Mouse (Mus musculus) limb, embryonic 12.5 days (tissue): ENCODE measurements around the gene Skil. TPM values are rescaled to one million over a fixed set of nuclear protein-coding genes. Genes with fewer than 3 reads are reported as not detected.

Experiments
- ATAC-seq: fragments of 200-750 bp; cut with Nextera tagmentation; 2 replicates; pipeline ENCODE4 v1.8.0; 2017; ENCODE audit warnings: low read depth, moderate TSS enrichment; ENCODE audit not compliant: insufficient number of reproducible peaks, insufficient read depth, low FRiP score, low TSS enrichment
- H3K27ac ChIP-seq: fragments of 300-500 bp; sonication (generic); 2 replicates; pipeline ENCODE4 v1.5.1; 2016; ENCODE audit warnings: mild to moderate bottlenecking, moderate library complexity
- H3K27me3 ChIP-seq: fragments of 300-500 bp; sonication (generic); 2 replicates; pipeline ENCODE4 v1.6.1; 2016; ENCODE audit warnings: mild to moderate bottlenecking, moderate library complexity
- H3K36me3 ChIP-seq: fragments of 300-500 bp; sonication (generic); 2 replicates; pipeline ENCODE4 v1.6.1; 2016; ENCODE audit warnings: mild to moderate bottlenecking, moderate library complexity
- H3K4me1 ChIP-seq: fragments of 300-500 bp; sonication (generic); replicated peaks from 2 replicates; pipeline ENCODE4 v1.6.1; 2016
- H3K4me2 ChIP-seq: fragments of 300-500 bp; sonication (generic); 2 replicates; pipeline ENCODE4 v1.6.1; 2016; ENCODE audit warnings: mild to moderate bottlenecking, moderate library complexity
- H3K4me3 ChIP-seq: fragments of 300-500 bp; sonication (generic); replicated peaks from 2 replicates; pipeline ENCODE4 v1.5.1; 2016; ENCODE audit warnings: mild to moderate bottlenecking
- H3K9ac ChIP-seq: fragments of 300-500 bp; sonication (generic); replicated peaks from 2 replicates; pipeline ENCODE4 v1.6.1; 2016; ENCODE audit warnings: mild to moderate bottlenecking, moderate library complexity
- H3K9me3 ChIP-seq: fragments of 300-500 bp; sonication (generic); 2 replicates; pipeline ENCODE4 v1.6.1; 2016; ENCODE audit warnings: mild to moderate bottlenecking, moderate library complexity
- WGBS: fragments of 180-500 bp; shearing (Covaris S2); methylation state at CpG from one replicate; pipeline ENCODE4 v1.1.7; 2016; 5-methylcytosine and 5-hydroxymethylcytosine counted together
- polyA plus RNA-seq: library from polyadenylated mRNA; unstranded; fragments of >200 nt; fragmentation: Nextera tagmentation; extraction: Ambion mirVana; gene quantifications from 2 replicates; pipeline ENCODE4 v1.2.1, GENCODE M21; 2016

Gene Skil
- polyA plus RNA-seq, 1 experiment from 2014 or later: 36.2 TPM

- Histone ChIP-seq H3K4me2 (peak overlapping the region; percentile 40), H3K4me3 (no peak overlapping the region)
- 85% methylated on average over 1 of the region's 1 CpGs for WGBS
These were observed 3.7 kb downstream of the Skil start for GRCm38 (mm10) chr3:31098556-31098955.

GRCm38 (mm10) chr3:31100026-31100425, 5.2 kb downstream of the Skil start:
- H3K27ac ChIP-seq: no peak overlapping the region
- ATAC-seq: no peak
- peak overlapping the region; percentile 27 for H3K4me3 ChIP-seq
- H3K36me3 ChIP-seq: peaks cover 18% of the 10 kb centered on the region
- peaks cover 55% of the 10 kb centered on the region for H3K4me1 ChIP-seq
- peak overlapping the region; percentile 49 for H3K4me2 ChIP-seq
- H3K9ac ChIP-seq: no peak overlapping the region
- H3K9me3 ChIP-seq: no peaks in the 10 kb centered on the region
- 77% methylated on average over 5 of the region's 5 CpGs for WGBS
- no peaks in the 10 kb centered on the region for H3K27me3 ChIP-seq

More at GRCm38 (mm10) chr3:31098556-31098955, 3.7 kb downstream of the Skil start:
- Histone ChIP-seq H3K27me3 (no peaks in the 10 kb centered on the region), H3K27ac (no peak overlapping the region), H3K36me3 (peaks cover 18% of the 10 kb centered on the region), H3K4me1 (peaks cover 48% of the 10 kb centered on the region), H3K9ac (no peak overlapping the region), H3K9me3 (no peaks in the 10 kb centered on the region)
- ATAC-seq: no peak

GRCm38 (mm10) chr3:31100802-31101201, 5.9 kb downstream of the Skil start:
- 92% methylated on average over 3 of the region's 3 CpGs for WGBS
- Histone ChIP-seq H3K36me3 (peaks cover 18% of the 10 kb centered on the region), H3K9me3 (no peaks in the 10 kb centered on the region), H3K4me3 (no peak overlapping the region), H3K27me3 (no peaks in the 10 kb centered on the region), H3K4me1 (peaks cover 55% of the 10 kb centered on the region), H3K27ac (no peak overlapping the region), H3K4me2 (no peak overlapping the region), H3K9ac (no peak overlapping the region)
- no peak for ATAC-seq

- H3K4me3 ChIP-seq: no peak overlapping the region
- no peak for ATAC-seq
- 73% methylated on average over 6 of the region's 6 CpGs for WGBS
These were observed 10.1 kb downstream of the Skil start for GRCm38 (mm10) chr3:31104936-31105335.

GRCm38 (mm10) chr3:31106597-31106996, 11.7 kb downstream of the Skil start:
- Histone ChIP-seq H3K9me3 (no peaks in the 10 kb centered on the region), H3K9ac (no peak overlapping the region), H3K4me3 (no peak overlapping the region), H3K4me2 (no peak overlapping the region), H3K27me3 (no peaks in the 10 kb centered on the region), H3K27ac (no peak overlapping the region), H3K36me3 (peaks cover 10% of the 10 kb centered on the region; the same call in 1 of the 2 replicates), H3K4me1 (peaks cover 13% of the 10 kb centered on the region; the same call in 1 of the 2 replicates)
- WGBS: 89% methylated on average over 6 of the region's 6 CpGs
- ATAC-seq: no peak

More at GRCm38 (mm10) chr3:31104936-31105335, 10.1 kb downstream of the Skil start:
- H3K27ac ChIP-seq: no peak overlapping the region
- peaks cover 7% of the 10 kb centered on the region; the same call in 1 of the 2 replicates for H3K36me3 ChIP-seq
- peaks cover 26% of the 10 kb centered on the region for H3K4me1 ChIP-seq
- no peaks in the 10 kb centered on the region for H3K9me3 ChIP-seq
- H3K27me3 ChIP-seq: no peaks in the 10 kb centered on the region
- no peak overlapping the region for H3K4me2 ChIP-seq
- no peak overlapping the region for H3K9ac ChIP-seq

- no peak overlapping the region for H3K9ac ChIP-seq
- 97% methylated on average over 4 of the region's 4 CpGs for WGBS
- no peak overlapping the region for H3K4me2 ChIP-seq
- no peak overlapping the region for H3K4me3 ChIP-seq
- H3K27me3 ChIP-seq: no peaks in the 10 kb centered on the region
- H3K9me3 ChIP-seq: no peaks in the 10 kb centered on the region
- peaks cover 10% of the 10 kb centered on the region; the same call in 1 of the 2 replicates for H3K4me1 ChIP-seq
- peaks cover 18% of the 10 kb centered on the region; the same call in 1 of the 2 replicates for H3K36me3 ChIP-seq
- ATAC-seq: no peak
- H3K27ac ChIP-seq: no peak overlapping the region
These were observed 12.8 kb downstream of the Skil start for GRCm38 (mm10) chr3:31107674-31108073.

GRCm38 (mm10) chr3:31109108-31109507, 14.2 kb downstream of the Skil start:
- peaks cover 2% of the 10 kb centered on the region; the same call in 1 of the 2 replicates for H3K4me1 ChIP-seq
- H3K9me3 ChIP-seq: no peaks in the 10 kb centered on the region
- ATAC-seq: no peak
- H3K27me3 ChIP-seq: no peaks in the 10 kb centered on the region
- H3K27ac ChIP-seq: no peak overlapping the region
- H3K9ac ChIP-seq: no peak overlapping the region
- no peak overlapping the region for H3K4me3 ChIP-seq
- H3K4me2 ChIP-seq: no peak overlapping the region
- WGBS: 83% methylated on average over 3 of the region's 3 CpGs
- H3K36me3 ChIP-seq: peaks cover 33% of the 10 kb centered on the region

GRCm38 (mm10) chr3:31123098-31123497, 28.2 kb downstream of the Skil start:
- 88% methylated on average over 4 of the region's 4 CpGs for WGBS
- no peak for ATAC-seq
- Histone ChIP-seq H3K36me3 (peaks cover 50% of the 10 kb centered on the region), H3K4me2 (no peak overlapping the region), H3K27me3 (no peaks in the 10 kb centered on the region), H3K4me3 (no peak overlapping the region), H3K9ac (no peak overlapping the region), H3K27ac (no peak overlapping the region), H3K4me1 (no peaks in the 10 kb centered on the region), H3K9me3 (no peaks in the 10 kb centered on the region)

GRCm38 (mm10) chr3:31126303-31126702, 31.4 kb downstream of the Skil start:
- Histone ChIP-seq H3K9me3 (no peaks in the 10 kb centered on the region), H3K4me3 (no peak overlapping the region), H3K4me1 (no peaks in the 10 kb centered on the region), H3K4me2 (no peak overlapping the region), H3K36me3 (peaks cover 20% of the 10 kb centered on the region), H3K9ac (no peak overlapping the region), H3K27me3 (no peaks in the 10 kb centered on the region), H3K27ac (no peak overlapping the region)
- WGBS: 71% methylated on average over 4 of the region's 4 CpGs
- no peak for ATAC-seq

- peaks cover 19% of the 10 kb centered on the region for H3K36me3 ChIP-seq
- H3K27me3 ChIP-seq: no peaks in the 10 kb centered on the region
- no peaks in the 10 kb centered on the region for H3K4me1 ChIP-seq
- ATAC-seq: no peak
- H3K4me3 ChIP-seq: no peak overlapping the region
- 89% methylated on average over 3 of the region's 3 CpGs for WGBS
- no peaks in the 10 kb centered on the region for H3K9me3 ChIP-seq
- H3K4me2 ChIP-seq: no peak overlapping the region
- H3K27ac ChIP-seq: no peak overlapping the region
- no peak overlapping the region for H3K9ac ChIP-seq
These were observed 32.0 kb downstream of the Skil start for GRCm38 (mm10) chr3:31126848-31127247.

GRCm38 (mm10) chr3:31129766-31130165, 34.9 kb downstream of the Skil start:
- Histone ChIP-seq H3K4me3 (no peak overlapping the region), H3K36me3 (no peaks in the 10 kb centered on the region), H3K27ac (no peak overlapping the region), H3K9me3 (no peaks in the 10 kb centered on the region), H3K9ac (no peak overlapping the region), H3K4me2 (no peak overlapping the region), H3K27me3 (no peaks in the 10 kb centered on the region), H3K4me1 (no peaks in the 10 kb centered on the region)
- ATAC-seq: no peak
- WGBS: 47% methylated on average over 4 of the region's 4 CpGs

GRCm38 (mm10) chr3:31133664-31134063, 38.8 kb downstream of the Skil start:
- Histone ChIP-seq H3K9ac (no peak overlapping the region), H3K9me3 (no peaks in the 10 kb centered on the region), H3K4me3 (no peak overlapping the region), H3K36me3 (no peaks in the 10 kb centered on the region), H3K4me1 (no peaks in the 10 kb centered on the region), H3K4me2 (no peak overlapping the region), H3K27me3 (no peaks in the 10 kb centered on the region), H3K27ac (no peak overlapping the region)
- ATAC-seq: no peak
- 55% methylated on average over 5 of the region's 5 CpGs for WGBS
